Mouse (Mus musculus) thymus, adult 2 months (tissue): ENCODE results near the gene Tmem138.

ENCODE experiments used
- CTCF ChIP-seq: fragments of 200-500 bp; IDR thresholded peaks from 2 replicates; pipeline ENCODE4 v1.5.1; 2012; ENCODE audit warnings: mild to moderate bottlenecking, control low read depth, low read length, moderate library complexity, borderline replicate concordance; ENCODE audit not compliant: control insufficient read depth, poor library complexity, insufficient read depth; ENCODE audit errors: extremely low read depth
- POLR2A ChIP-seq: fragments of 200-500 bp; IDR thresholded peaks from 2 replicates; pipeline ENCODE4 v1.6.1; 2012; ENCODE audit warnings: mild to moderate bottlenecking, low read length, control low read depth, moderate library complexity; ENCODE audit not compliant: control insufficient read depth, poor library complexity, insufficient read depth; ENCODE audit errors: extremely low read depth

DNA sequence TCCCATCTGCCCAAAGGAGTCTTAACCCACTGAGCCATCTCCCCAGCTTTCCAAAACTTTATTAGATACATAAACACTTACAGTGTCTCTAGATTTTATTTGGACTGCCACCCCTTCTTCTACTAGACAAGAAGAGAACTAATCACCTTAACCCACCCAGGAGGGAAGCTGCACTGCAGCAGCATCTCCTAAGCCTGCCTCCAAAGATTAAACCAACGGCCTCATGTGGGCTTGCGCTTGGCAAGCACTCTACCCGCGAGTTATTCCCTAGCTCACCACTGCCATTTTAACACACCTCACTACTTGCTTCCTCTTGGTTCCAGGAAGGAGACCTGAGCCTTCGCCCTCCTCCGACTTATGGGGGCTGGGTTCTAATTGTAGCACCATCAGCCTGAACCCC lies 12.9 kb downstream of the Tmem138 start:
- TF ChIP-seq CTCF, result no peak
- TF ChIP-seq POLR2A, result no peak
